Mouse (Mus musculus): ENCODE data around the gene 4933428M09Rik.
"Not testable (repeated sequence)": the region's sequence is repeated elsewhere in the genome, so short reads cannot be mapped to it uniquely, and the experiment has no call there.

Gene 4933428M09Rik

DNA sequence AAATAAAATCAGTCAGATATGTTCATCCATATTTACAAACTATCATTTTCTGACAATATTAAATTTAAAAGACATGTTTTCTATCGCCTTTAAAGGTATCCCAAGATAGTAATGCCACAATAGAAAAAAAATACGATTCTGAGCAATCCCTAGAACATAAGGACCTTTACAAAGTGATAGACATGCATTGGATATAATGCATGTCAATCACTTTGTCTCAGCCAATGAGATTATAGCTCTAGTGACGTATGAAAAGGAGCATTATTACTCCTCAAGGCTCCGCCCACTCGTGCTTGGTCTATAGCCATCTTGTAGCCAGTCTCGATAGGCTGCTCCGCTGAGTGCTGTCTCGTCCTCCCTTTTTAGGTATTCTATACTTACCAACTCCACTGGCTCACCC, at the start of gene 4933428M09Rik:
Gene 4933428M09Rik (plus strand): TSS at position 301 of the 400 bp plus-strand sequence.
- no peak for DNase-seq (ENCODE audit: extremely low spot score, low spot score)

DNA sequence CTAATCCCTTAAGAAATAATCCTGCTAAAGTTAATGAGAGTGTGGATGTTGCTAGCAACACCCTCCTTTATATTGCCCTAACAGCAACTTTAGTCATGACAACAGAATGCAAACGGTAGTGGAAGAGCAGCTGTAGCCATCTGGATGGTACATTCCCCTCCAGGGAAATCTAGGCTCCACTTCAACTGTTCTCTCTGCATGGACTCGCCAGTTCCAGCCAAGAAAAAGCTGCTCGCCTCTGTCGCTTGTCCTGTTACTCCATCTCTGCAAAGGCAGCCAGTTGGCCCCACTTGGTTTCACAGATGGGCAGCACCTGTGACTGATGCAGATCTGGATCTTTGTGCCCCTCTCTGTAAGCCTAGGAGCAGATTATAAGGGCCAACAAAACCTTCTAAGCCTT, 45.0 kb upstream of the 4933428M09Rik start:
- no peak for DNase-seq (ENCODE audit: extremely low spot score, low spot score)

- DNase-seq (ENCODE audit: extremely low spot score, low spot score) = not testable (repeated sequence)
These were observed 12.5 kb downstream of the 4933428M09Rik start for GRCm38 (mm10) chrX:139191506-139191905.

- DNase-seq (ENCODE audit: extremely low spot score, low spot score) = no peak
These were observed 15.7 kb downstream of the 4933428M09Rik start for GRCm38 (mm10) chrX:139194572-139195279.

GRCm38 (mm10) chrX:139209191-139209828, 30.3 kb downstream of the 4933428M09Rik start:
- DNase-seq (ENCODE audit: extremely low spot score, low spot score) = not testable (repeated sequence)

DNA sequence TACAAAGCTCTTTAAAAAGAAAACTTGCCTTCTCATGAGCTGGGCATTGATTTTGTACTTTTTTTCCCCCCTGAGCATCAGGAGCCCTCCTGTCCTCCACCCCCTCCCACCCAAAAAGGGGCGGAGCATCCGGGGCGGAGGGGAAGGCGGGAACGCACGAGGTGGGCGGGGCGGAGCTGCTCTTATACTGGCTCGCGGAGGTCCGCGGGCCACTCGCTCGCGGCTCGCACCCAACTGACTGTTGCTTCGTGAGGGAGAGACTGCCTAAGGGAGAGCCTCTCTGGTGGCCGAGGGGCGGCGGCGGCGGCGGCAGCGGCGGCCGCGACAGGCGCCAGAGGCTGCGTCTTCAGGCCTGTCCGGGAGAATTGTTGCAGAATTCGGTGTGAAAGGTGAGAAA, 30.8 kb downstream of the 4933428M09Rik start, which contains the start of gene Mum1l1:
Gene Mum1l1 (plus strand): TSS at position 214 of the 397 bp plus-strand sequence.
- peak; percentile 70 for DNase-seq (ENCODE audit: extremely low spot score, low spot score)

DNA sequence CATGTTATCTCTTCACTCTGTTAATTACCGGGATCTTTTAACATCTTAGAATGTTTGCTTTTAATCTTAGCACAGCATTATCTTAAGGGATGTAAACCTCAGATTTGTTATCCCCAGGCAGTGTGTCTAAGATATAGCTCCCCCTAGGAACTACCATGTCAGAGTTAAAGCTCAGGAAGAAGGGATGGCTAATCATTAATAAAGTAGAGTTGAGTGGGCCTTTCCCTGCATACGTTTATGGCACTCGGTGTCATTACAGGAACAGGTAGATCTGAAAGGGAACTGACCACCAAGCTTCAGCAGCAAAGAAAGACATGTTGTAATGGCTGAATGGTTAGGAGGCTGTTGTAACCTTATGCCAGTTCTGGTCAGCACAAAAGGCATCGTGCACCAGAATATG, 35.7 kb downstream of the 4933428M09Rik start:
- no peak for DNase-seq (ENCODE audit: extremely low spot score, low spot score)

DNA sequence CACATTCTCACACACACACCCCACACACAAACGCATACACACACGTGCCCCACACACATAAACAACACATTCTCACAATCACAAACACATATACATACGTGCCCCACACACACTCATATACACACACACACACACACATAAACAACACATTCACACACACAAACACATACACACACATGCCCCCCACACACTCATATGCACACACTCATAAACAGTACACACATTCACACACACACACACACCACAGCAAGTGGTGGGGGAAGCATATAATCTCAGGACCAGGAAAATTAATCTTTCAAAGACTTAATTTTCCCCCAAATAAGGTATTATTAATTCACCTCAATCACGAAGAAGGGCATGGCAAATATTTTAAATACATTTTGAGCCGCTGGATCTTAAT, 37.4 kb downstream of the 4933428M09Rik start:
- no peak for DNase-seq (ENCODE audit: extremely low spot score, low spot score)

DNA sequence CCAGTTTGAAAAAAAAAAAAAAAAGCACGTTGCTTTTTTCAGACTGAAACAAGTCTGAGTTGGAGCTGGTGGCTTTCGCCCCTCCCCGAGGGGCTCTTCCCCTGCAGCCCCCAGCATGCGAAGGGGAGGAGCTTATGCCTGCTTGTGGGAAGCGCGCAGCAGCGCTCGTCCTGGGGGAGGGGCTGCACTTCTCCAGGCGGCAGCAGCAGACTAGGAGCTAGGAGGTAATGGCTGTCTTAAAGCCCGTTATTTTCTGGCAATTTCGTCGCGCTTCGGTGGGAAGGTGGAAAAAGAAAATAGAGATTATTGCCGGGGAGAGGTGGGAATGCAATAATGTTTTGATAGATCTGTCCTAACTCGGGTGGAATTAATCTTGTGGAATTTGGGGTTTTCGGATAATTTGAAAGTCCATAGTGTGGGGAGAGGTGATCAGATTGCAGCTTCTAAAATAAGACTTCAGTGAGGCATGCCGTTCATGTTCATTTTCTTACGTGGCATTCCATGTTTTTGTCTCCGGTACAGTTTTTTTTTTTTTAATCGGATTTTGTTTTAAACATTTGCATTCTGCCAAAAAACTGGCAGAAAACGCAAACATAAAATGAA, 38.1 kb downstream of the 4933428M09Rik start:
- peak; percentile 57 for DNase-seq (ENCODE audit: extremely low spot score, low spot score)

- no peak for DNase-seq (ENCODE audit: extremely low spot score, low spot score)
These were observed 38.7 kb downstream of the 4933428M09Rik start for GRCm38 (mm10) chrX:139217776-139218175.

DNA sequence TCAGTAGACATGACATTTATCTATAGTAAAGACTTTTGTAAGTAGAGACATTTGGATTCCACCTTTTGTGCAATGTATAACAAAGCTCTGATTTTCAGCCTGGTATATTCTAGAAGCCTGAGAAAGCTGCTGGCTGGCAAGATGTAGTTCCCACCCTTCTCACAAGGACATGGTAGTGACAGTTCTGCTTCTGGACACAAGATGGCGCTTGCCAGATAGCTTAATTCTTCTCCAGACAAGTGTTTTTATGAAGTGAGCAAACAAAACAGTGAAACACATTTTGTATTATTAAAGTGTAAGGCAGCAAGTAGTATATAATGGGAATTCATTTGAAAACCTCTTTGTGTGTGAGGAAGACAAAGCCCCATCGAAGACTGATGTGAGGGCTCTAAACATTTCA, 40.0 kb downstream of the 4933428M09Rik start:
- DNase-seq (ENCODE audit: extremely low spot score, low spot score) = peak; percentile 23

GRCm38 (mm10) chrX:139220830-139221229, 41.8 kb downstream of the 4933428M09Rik start:
- DNase-seq (ENCODE audit: extremely low spot score, low spot score) = no peak

DNA sequence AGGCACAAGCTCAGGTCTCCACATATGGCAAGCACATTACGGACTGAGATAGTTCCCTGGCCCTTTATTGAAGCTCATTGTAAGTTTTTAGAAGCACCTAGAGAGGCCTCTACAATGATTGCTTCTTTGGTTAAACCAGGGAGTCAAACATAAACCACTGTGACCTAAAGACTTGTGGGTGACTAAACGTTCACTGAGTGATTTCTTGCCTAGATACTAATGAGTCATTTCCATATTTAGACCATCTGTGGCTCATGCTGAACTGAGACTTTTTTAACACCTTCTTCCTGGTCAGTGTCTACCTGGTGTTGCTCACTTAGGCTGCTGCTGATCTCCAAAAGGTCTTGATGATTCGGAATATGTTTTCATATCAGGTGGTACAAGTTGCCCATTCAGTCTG, 42.9 kb downstream of the 4933428M09Rik start:
- no peak for DNase-seq (ENCODE audit: extremely low spot score, low spot score)

Measured in neural tube, embryonic 10.5 days (tissue).